Mouse (Mus musculus) intestine, postnatal 0 days (tissue): ENCODE data around the gene Clybl. TPM values are rescaled to one million over a fixed set of nuclear protein-coding genes. Genes with fewer than 3 reads are reported as not detected.

Source experiments
- ATAC-seq: fragments of 200-750 bp; cut with Nextera tagmentation; 2 replicates; pipeline ENCODE4 v1.8.0; 2017; ENCODE audit warnings: mild to moderate bottlenecking, moderate TSS enrichment, moderate library complexity
- H3K27ac ChIP-seq: fragments of 300-500 bp; sonication (generic); 2 replicates; pipeline ENCODE4 v1.5.1; 2014; ENCODE audit warnings: mild to moderate bottlenecking, low read depth, low read length, moderate library complexity
- H3K27me3 ChIP-seq: fragments of 300-500 bp; sonication (generic); replicated peaks from 2 replicates; pipeline ENCODE4 v1.6.1; 2014; ENCODE audit warnings: low read length, mixed read lengths; ENCODE audit not compliant: control insufficient read depth, insufficient read depth
- H3K36me3 ChIP-seq: fragments of 300-500 bp; sonication (generic); 2 replicates; pipeline ENCODE4 v1.6.1; 2014; ENCODE audit warnings: mild to moderate bottlenecking, moderate library complexity; ENCODE audit not compliant: control insufficient read depth, insufficient read depth
- H3K4me1 ChIP-seq: fragments of 300-500 bp; sonication (generic); replicated peaks from 2 replicates; pipeline ENCODE4 v1.6.1; 2014; ENCODE audit warnings: antibody characterized with exemption, low read length, mixed read lengths; ENCODE audit not compliant: control insufficient read depth, insufficient read depth
- H3K4me2 ChIP-seq: fragments of 300-500 bp; sonication (generic); replicated peaks from 2 replicates; pipeline ENCODE4 v1.6.1; 2014; ENCODE audit warnings: low read depth, mild to moderate bottlenecking, moderate library complexity
- H3K4me3 ChIP-seq: fragments of 300-500 bp; sonication (generic); 2 replicates; pipeline ENCODE4 v1.5.1; 2014; ENCODE audit warnings: low read depth, low read length
- H3K9ac ChIP-seq: fragments of 300-500 bp; sonication (generic); 2 replicates; pipeline ENCODE4 v1.6.1; 2014; ENCODE audit warnings: mild to moderate bottlenecking, low read depth, low read length
- H3K9me3 ChIP-seq: fragments of 300-500 bp; sonication (generic); 2 replicates; pipeline ENCODE4 v1.6.1; 2016; ENCODE audit warnings: mixed run types; ENCODE audit not compliant: control insufficient read depth
- CTCF ChIP-seq: sonication (generic); IDR thresholded peaks from 2 replicates; pipeline ENCODE4 v1.5.1; 2016; ENCODE audit warnings: low read depth, mild to moderate bottlenecking, control low read depth, antibody characterized with exemption, moderate library complexity
- WGBS: fragments of 180-500 bp; shearing (Covaris S2); extraction: QIAGEN DNeasy Blood & Tissue Kit; methylation state at CpG from one replicate; pipeline ENCODE4 v1.1.7; 2014; 5-methylcytosine and 5-hydroxymethylcytosine counted together
- polyA plus RNA-seq: library from polyadenylated mRNA; unstranded; fragments of >200 nt; fragmentation: Nextera tagmentation; extraction: Ambion mirVana; gene quantifications from 2 replicates; pipeline ENCODE4 v1.2.1, GENCODE M21; 2015

Clybl gene
- polyA plus RNA-seq, 1 experiment from 2014 or later: 22.2 TPM

GRCm38 (mm10) chr14:122251346-122251745 is 69.8 kb downstream of the Clybl start:
- ATAC-seq: no peak
- Histone ChIP-seq H3K4me2 (no peak overlapping the region), H3K27ac (no peak overlapping the region), H3K9ac (no peak overlapping the region), H3K4me1 (no peaks in the 10 kb centered on the region), H3K36me3 (no peaks in the 10 kb centered on the region), H3K4me3 (no peak overlapping the region), H3K9me3 (no peaks in the 10 kb centered on the region), H3K27me3 (peaks cover 15% of the 10 kb centered on the region; the same call in 1 of the 2 replicates)
- TF ChIP-seq CTCF: no peak

- WGBS: 10% methylated on average over 21 of the region's 21 CpGs
- no peak overlapping the region for H3K9ac ChIP-seq
- no peaks in the 10 kb centered on the region for H3K36me3 ChIP-seq
- H3K27me3 ChIP-seq: peaks cover 15% of the 10 kb centered on the region; the same call in 1 of the 2 replicates
- H3K27ac ChIP-seq: no peak overlapping the region
- TF ChIP-seq CTCF: no peak
- no peaks in the 10 kb centered on the region for H3K4me1 ChIP-seq
- no peak overlapping the region for H3K4me3 ChIP-seq
- no peaks in the 10 kb centered on the region for H3K9me3 ChIP-seq
- H3K4me2 ChIP-seq: no peak overlapping the region
- ATAC-seq: no peak
These were observed 74.2 kb downstream of the Clybl start for GRCm38 (mm10) chr14:122255562-122256260.

- TF ChIP-seq CTCF: no peak
- no peak for ATAC-seq
These were observed 74.7 kb downstream of the Clybl start for GRCm38 (mm10) chr14:122256261-122256634.

GRCm38 (mm10) chr14:122258297-122258696 is 76.8 kb downstream of the Clybl start:
- TF ChIP-seq CTCF: no peak
- no peaks in the 10 kb centered on the region for H3K4me1 ChIP-seq
- no peak overlapping the region for H3K9ac ChIP-seq
- H3K27me3 ChIP-seq: peaks cover 15% of the 10 kb centered on the region; the same call in 1 of the 2 replicates
- no peak overlapping the region for H3K27ac ChIP-seq
- no peak overlapping the region for H3K4me2 ChIP-seq
- WGBS: 58% methylated on average over 5 of the region's 5 CpGs
- H3K36me3 ChIP-seq: no peaks in the 10 kb centered on the region
- no peak for ATAC-seq
- H3K9me3 ChIP-seq: no peaks in the 10 kb centered on the region
- no peak overlapping the region for H3K4me3 ChIP-seq

More at GRCm38 (mm10) chr14:122256261-122256634, 74.7 kb downstream of the Clybl start:
- Histone ChIP-seq H3K4me2 (no peak overlapping the region), H3K4me3 (no peak overlapping the region), H3K27ac (no peak overlapping the region), H3K9ac (no peak overlapping the region), H3K36me3 (no peaks in the 10 kb centered on the region), H3K9me3 (no peaks in the 10 kb centered on the region), H3K27me3 (peaks cover 15% of the 10 kb centered on the region; the same call in 1 of the 2 replicates), H3K4me1 (no peaks in the 10 kb centered on the region)
- WGBS: 32% methylated on average over 8 of the region's 8 CpGs

GRCm38 (mm10) chr14:122261250-122261649 is 79.7 kb downstream of the Clybl start:
- Histone ChIP-seq H3K4me1 (no peaks in the 10 kb centered on the region), H3K9me3 (no peaks in the 10 kb centered on the region), H3K27ac (no peak overlapping the region), H3K9ac (no peak overlapping the region), H3K27me3 (no peaks in the 10 kb centered on the region), H3K4me2 (no peak overlapping the region), H3K4me3 (no peak overlapping the region), H3K36me3 (no peaks in the 10 kb centered on the region)
- WGBS: 87% methylated on average over 1 of the region's 1 CpGs
- no peak for ATAC-seq
- TF ChIP-seq CTCF: no peak

- Histone ChIP-seq H3K27me3 (no peaks in the 10 kb centered on the region), H3K4me3 (no peak overlapping the region), H3K27ac (no peak overlapping the region), H3K4me1 (no peaks in the 10 kb centered on the region), H3K9ac (no peak overlapping the region), H3K9me3 (no peaks in the 10 kb centered on the region), H3K4me2 (no peak overlapping the region), H3K36me3 (no peaks in the 10 kb centered on the region)
- ATAC-seq: no peak
- no peak for TF ChIP-seq CTCF
- WGBS: 47% methylated on average over 16 of the region's 16 CpGs
These were observed 81.6 kb downstream of the Clybl start for GRCm38 (mm10) chr14:122262851-122263659.
